ENCODE assay signal across 8 mouse cellular contexts in genomic region chr2:152396110-152397003, GRCm38 (mm10). TPM values are rescaled to one million over a fixed set of nuclear protein-coding genes. Genes with fewer than 3 reads are reported as not detected.
DNase-seq lines count a peak whose midpoint lies in the region; ATAC-seq and TF ChIP-seq lines count a peak whose summit lies in the region.

No protein-coding gene starts in this region.

- H3K9ac ChIP-seq in embryonic facial prominence, embryonic 15.5 days, result peak overlapping the region; percentile 79
- peak overlapping the region; percentile 98 for H3K9ac ChIP-seq in limb, embryonic 13.5 days
- H3K9ac ChIP-seq in midbrain, embryonic 15.5 days, result peak overlapping the region; percentile 99

- peak overlapping the region; percentile 99 for H3K27ac ChIP-seq in embryonic facial prominence, embryonic 15.5 days (replicated peaks)
- H3K27ac ChIP-seq in limb, embryonic 13.5 days, result peak overlapping the region; percentile 99
- H3K27ac ChIP-seq in midbrain, embryonic 15.5 days, result peak overlapping the region; percentile 100
- H3K27ac ChIP-seq in spleen, adult 2 months (ENCODE audit: insufficient read depth, low read length), result peak overlapping the region; percentile 38; the same call in 1 of the 2 replicates

- no peaks in the 10 kb centered on the region for H3K9me3 ChIP-seq in embryonic facial prominence, embryonic 15.5 days (replicated peaks)
- no peaks in the 10 kb centered on the region for H3K9me3 ChIP-seq in limb, embryonic 13.5 days
- no peaks in the 10 kb centered on the region for H3K9me3 ChIP-seq in midbrain, embryonic 15.5 days

- peaks cover 41% of the 10 kb centered on the region for H3K4me1 ChIP-seq in embryonic facial prominence, embryonic 15.5 days
- peaks cover 40% of the 10 kb centered on the region for H3K4me1 ChIP-seq in limb, embryonic 13.5 days
- H3K4me1 ChIP-seq in midbrain, embryonic 15.5 days, result peaks cover 53% of the 10 kb centered on the region
- H3K4me1 ChIP-seq in spleen, adult 2 months (ENCODE audit: control insufficient read depth, insufficient read depth, insufficient read length), result peaks cover 9% of the 10 kb centered on the region

- DNase-seq in 3134 (ENCODE audit: extremely low read depth, insufficient read length, low spot score), result peak; percentile 90
- DNase-seq in adrenal gland, postnatal 36 days, result peak; percentile 90 to 91
- peak; percentile 77 for DNase-seq in heart, adult 8-10 months (ENCODE audit: low spot score)
- DNase-seq in kidney, adult 9 months, result peak; percentile 87
- DNase-seq in spleen, adult 2 months (ENCODE audit: low read depth in 1 of 2, low spot score in 2 of 2), result peak; percentile 46 to 60

- no peak for TF ChIP-seq POLR2A in spleen, adult 2 months (IDR thresholded peaks at IDR 0.05; ENCODE audit: low read depth, low read length)

- under 1% methylated on average over 46 of the region's 46 CpGs for WGBS in embryonic facial prominence, embryonic 15.5 days
- WGBS in limb, embryonic 13.5 days, result 0% methylated on average over 44 of the region's 46 CpGs
- 1% methylated on average over 43 of the region's 46 CpGs for WGBS in midbrain, embryonic 15.5 days
- WGBS in spleen, adult 2 months, result 4% methylated on average over 46 of the region's 46 CpGs

- peak overlapping the region; percentile 87 for H3K4me3 ChIP-seq in embryonic facial prominence, embryonic 15.5 days (replicated peaks)
- H3K4me3 ChIP-seq in limb, embryonic 13.5 days, result peak overlapping the region; percentile 92
- peak overlapping the region; percentile 89 for H3K4me3 ChIP-seq in midbrain, embryonic 15.5 days
- peak overlapping the region; percentile 66 for H3K4me3 ChIP-seq in spleen, adult 2 months (ENCODE audit: extremely low read depth, insufficient read depth, insufficient read length)

- H3K4me2 ChIP-seq in embryonic facial prominence, embryonic 15.5 days (replicated peaks), result peak overlapping the region; percentile 93
- H3K4me2 ChIP-seq in limb, embryonic 13.5 days (replicated peaks), result peak overlapping the region; percentile 94
- peak overlapping the region; percentile 93 for H3K4me2 ChIP-seq in midbrain, embryonic 15.5 days

- peak; percentile 79 for ATAC-seq in embryonic facial prominence, embryonic 15.5 days (ENCODE audit: insufficient number of reproducible peaks, low FRiP score, low TSS enrichment, low read depth)
- ATAC-seq in limb, embryonic 13.5 days (ENCODE audit: low FRiP score, low read depth), result peak; percentile 74
- peak; percentile 50 for ATAC-seq in midbrain, embryonic 15.5 days (replicated peaks)

- no peaks in the 10 kb centered on the region for H3K27me3 ChIP-seq in embryonic facial prominence, embryonic 15.5 days
- no peaks in the 10 kb centered on the region for H3K27me3 ChIP-seq in limb, embryonic 13.5 days
- no peaks in the 10 kb centered on the region for H3K27me3 ChIP-seq in midbrain, embryonic 15.5 days (replicated peaks)
- H3K27me3 ChIP-seq in spleen, adult 2 months (ENCODE audit: control insufficient read depth, insufficient read depth, low read length), result peaks cover 2% of the 10 kb centered on the region; the same call in 1 of the 2 replicates

- H3K36me3 ChIP-seq in embryonic facial prominence, embryonic 15.5 days, result 0 out of 2 replicates have a peak, but pooled peaks cover 4% of the 10 kb centered on the region
- H3K36me3 ChIP-seq in limb, embryonic 13.5 days, result peaks cover 17% of the 10 kb centered on the region
- no peaks in the 10 kb centered on the region for H3K36me3 ChIP-seq in midbrain, embryonic 15.5 days (replicated peaks)
- no peaks in the 10 kb centered on the region for H3K36me3 ChIP-seq in spleen, adult 2 months (ENCODE audit: control insufficient read depth, insufficient read depth, low read length)

- TF ChIP-seq CTCF in spleen, adult 2 months (IDR thresholded peaks at IDR 0.05; ENCODE audit: extremely low read depth, insufficient read depth, insufficient read length, insufficient replicate concordance), result no peak

RNA-seq across cellular contexts. Expression of gene Sox12, which starts 1.5 kb away (rescaled TPM):
- 10 to 100 TPM in 1 of 2 experiments, 1 to 10 TPM in 1; 8.3 to 12.9 TPM for total RNA-seq in adrenal gland, postnatal 36 days (2021)
- polyA plus RNA-seq in embryonic facial prominence, embryonic 15.5 days (2015; fragmentation: Nextera tagmentation; extraction: Ambion mirVana), result 7.7 and 7.9 TPM in 2 replicates
- total RNA-seq in heart, adult 8-10 months (2022), result 1 to 10 TPM; 5.5 to 8.5 (median 7.0) TPM
- polyA plus RNA-seq in limb, embryonic 13.5 days (2015; fragmentation: Nextera tagmentation; extraction: Ambion mirVana), result 11.3 and 11.9 TPM in 2 replicates
- 15.4 and 17.0 TPM in 2 replicates for polyA plus RNA-seq in midbrain, embryonic 15.5 days (2015; fragmentation: Nextera tagmentation; extraction: Ambion mirVana)
- 4.0 and 4.6 TPM in 2 replicates for polyA plus RNA-seq in spleen, adult 2 months (2012; rRNA removed)

RNA-seq across cellular contexts. Expression of gene Zcchc3, which starts 18.5 kb away (rescaled TPM):
- total RNA-seq in adrenal gland, postnatal 36 days (2021), result 1 to 10 TPM; 6.8 to 8.7 TPM
- polyA plus RNA-seq in embryonic facial prominence, embryonic 15.5 days (2015; fragmentation: Nextera tagmentation; extraction: Ambion mirVana), result 37.5 and 40.1 TPM in 2 replicates
- total RNA-seq in heart, adult 8-10 months (2022), result 1 to 10 TPM; 5.8 to 7.6 (median 6.4) TPM
- polyA plus RNA-seq in limb, embryonic 13.5 days (2015; fragmentation: Nextera tagmentation; extraction: Ambion mirVana), result 45.5 and 48.6 TPM in 2 replicates
- 18.0 and 20.2 TPM in 2 replicates for polyA plus RNA-seq in midbrain, embryonic 15.5 days (2015; fragmentation: Nextera tagmentation; extraction: Ambion mirVana)
- polyA plus RNA-seq in spleen, adult 2 months (2012; rRNA removed), result 1.8 and 2.7 TPM in 2 replicates

RNA-seq across cellular contexts. Expression of gene 6820408C15Rik, which starts 19.0 kb away (rescaled TPM):
- under 1 TPM; 0.17 to 0.26 TPM for total RNA-seq in adrenal gland, postnatal 36 days (2021)
- 9.4 and 15.2 TPM in 2 replicates for polyA plus RNA-seq in embryonic facial prominence, embryonic 15.5 days (2015; fragmentation: Nextera tagmentation; extraction: Ambion mirVana)
- 1 to 10 TPM; 1.5 to 2.9 (median 2.3) TPM for total RNA-seq in heart, adult 8-10 months (2022)
- 0.18 and 0.19 TPM in 2 replicates for polyA plus RNA-seq in limb, embryonic 13.5 days (2015; fragmentation: Nextera tagmentation; extraction: Ambion mirVana)
- polyA plus RNA-seq in midbrain, embryonic 15.5 days (2015; fragmentation: Nextera tagmentation; extraction: Ambion mirVana), result 1.9 and 2.5 TPM in 2 replicates
- polyA plus RNA-seq in spleen, adult 2 months (2012; rRNA removed), result 0.12 TPM in 1 of 2 replicates, not detected in the other

RNA-seq across cellular contexts. Expression of gene Nrsn2, which starts 19.9 kb away (rescaled TPM):
- 1 to 10 TPM; 2.3 to 2.5 TPM for total RNA-seq in adrenal gland, postnatal 36 days (2021)
- 1.0 and 1.3 TPM in 2 replicates for polyA plus RNA-seq in embryonic facial prominence, embryonic 15.5 days (2015; fragmentation: Nextera tagmentation; extraction: Ambion mirVana)
- total RNA-seq in heart, adult 8-10 months (2022), result not detected
- polyA plus RNA-seq in limb, embryonic 13.5 days (2015; fragmentation: Nextera tagmentation; extraction: Ambion mirVana), result 4.4 and 4.6 TPM in 2 replicates
- polyA plus RNA-seq in midbrain, embryonic 15.5 days (2015; fragmentation: Nextera tagmentation; extraction: Ambion mirVana), result 49.4 and 51.0 TPM in 2 replicates
- polyA plus RNA-seq in spleen, adult 2 months (2012; rRNA removed), result not detected in 2 replicates

RNA-seq across cellular contexts. Expression of gene Trib3, which starts 52.5 kb away (rescaled TPM):
- total RNA-seq in adrenal gland, postnatal 36 days (2021), result 10 to 100 TPM in 1 of 2 experiments, 1 to 10 TPM in 1; 4.6 to 19.9 TPM
- polyA plus RNA-seq in embryonic facial prominence, embryonic 15.5 days (2015; fragmentation: Nextera tagmentation; extraction: Ambion mirVana), result 3.9 and 6.5 TPM in 2 replicates
- 1 to 10 TPM; 3.3 to 4.2 (median 4.1) TPM for total RNA-seq in heart, adult 8-10 months (2022)
- 1.5 and 2.2 TPM in 2 replicates for polyA plus RNA-seq in limb, embryonic 13.5 days (2015; fragmentation: Nextera tagmentation; extraction: Ambion mirVana)
- 1.9 and 2.0 TPM in 2 replicates for polyA plus RNA-seq in midbrain, embryonic 15.5 days (2015; fragmentation: Nextera tagmentation; extraction: Ambion mirVana)
- polyA plus RNA-seq in spleen, adult 2 months (2012; rRNA removed), result 0.65 and 1.0 TPM in 2 replicates

Comparison
In these comparisons a context has a peak if more than half of its experiments do, and no peak if none do; other contexts are left out.
1. Peak in every context shown above with its lines: DNase-seq, ATAC-seq, H3K4me3 ChIP-seq and H3K27ac ChIP-seq.
2. H3K27ac ChIP-seq: peak in every context shown above with its lines; median percentile 100 in midbrain, embryonic 15.5 days; 99 in embryonic facial prominence, embryonic 15.5 days; 99 in limb, embryonic 13.5 days; 38 in spleen, adult 2 months.